Mouse (Mus musculus) ES-E14 (cell line): ENCODE results near the gene Ppp1r13b.

ENCODE experiments used
- MAFK ChIP-seq: IDR thresholded peaks from 2 replicates; pipeline ENCODE4 v1.6.1; 2014; ENCODE audit warnings: mild to moderate bottlenecking, low read depth, low read length, inconsistent platforms; ENCODE audit not compliant: insufficient read depth
- ZC3H11A ChIP-seq: IDR thresholded peaks from 2 replicates; pipeline ENCODE4 v1.6.1; 2012; ENCODE audit warnings: low read depth, mild to moderate bottlenecking, inconsistent platforms, low read length, borderline replicate concordance
- ZNF384 ChIP-seq: IDR thresholded peaks from 2 replicates; pipeline ENCODE4 v1.6.1; 2012; ENCODE audit warnings: low read depth, low read length, inconsistent platforms

DNA sequence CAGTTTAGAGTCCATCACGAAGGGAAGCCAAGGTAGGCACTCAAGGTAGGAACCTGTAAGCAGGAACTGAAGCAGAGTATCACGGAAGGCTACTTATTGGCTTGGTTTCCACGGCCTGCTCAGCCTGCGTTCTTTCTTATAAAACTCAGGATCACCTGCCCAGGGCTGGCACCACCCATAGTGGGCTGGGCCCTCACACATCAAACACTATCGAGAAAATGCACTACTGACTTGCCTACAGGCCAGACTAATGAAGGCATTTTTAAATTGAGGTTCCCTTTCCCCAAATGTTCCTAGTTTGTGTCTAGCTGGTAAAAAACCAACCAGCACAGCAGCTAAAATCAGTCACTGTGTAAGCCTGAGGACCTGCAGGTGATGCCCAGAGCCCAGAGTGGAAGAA is 8.3 kb downstream of the Ppp1r13b start:
- TF ChIP-seq ZC3H11A (no peak), MAFK (no peak), ZNF384 (no peak)
